Mouse (Mus musculus) cerebellum, adult 2 months (tissue): Measurements from ENCODE around the gene Tsnax.

Experiments used
- CTCF ChIP-seq: fragments of 200-500 bp; IDR thresholded peaks from 2 replicates; pipeline ENCODE4 v1.5.1; 2011; ENCODE audit warnings: low read depth, mild to moderate bottlenecking, control low read depth, low read length, moderate library complexity, borderline replicate concordance; ENCODE audit not compliant: insufficient read depth
- POLR2A ChIP-seq: fragments of 200-500 bp; IDR thresholded peaks from 2 replicates; pipeline ENCODE4 v1.6.1; 2011; ENCODE audit warnings: low read length, control low read depth, borderline replicate concordance; ENCODE audit not compliant: insufficient read depth

DNA sequence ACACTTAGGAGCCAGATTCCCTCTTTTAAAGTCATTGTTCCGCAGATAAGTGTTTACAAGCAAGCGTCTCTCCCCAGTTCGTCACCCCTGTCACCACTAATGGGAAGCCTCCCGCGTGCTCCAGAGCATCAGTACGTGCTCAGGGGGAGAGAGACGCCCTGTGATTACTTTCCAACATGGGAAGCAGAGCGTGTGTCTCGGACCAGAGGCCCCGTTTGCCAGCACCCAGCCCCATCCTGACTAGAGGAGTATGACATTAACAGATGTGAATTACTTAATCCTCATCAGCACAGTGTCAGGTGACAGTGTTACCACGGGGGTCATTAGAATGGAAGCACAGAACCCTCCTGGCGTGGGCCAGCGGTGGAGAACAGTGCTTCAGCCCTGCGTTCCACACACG, 25.9 kb downstream of the Tsnax start:
- TF ChIP-seq POLR2A (no peak), CTCF (no peak)
